Mouse (Mus musculus) layer of hippocampus, adult 11-12 months (tissue): Measurements from ENCODE around the gene Dcpp3.
"Not testable (repeated sequence)": the region's sequence is repeated elsewhere in the genome, so short reads cannot be mapped to it uniquely, and the experiment has no call there.

ENCODE experiments used
- DNase-seq: peaks from one replicate; pipeline ENCODE4 v3.0.0; 2022; ENCODE audit warnings: low spot score

Gene Dcpp3

DNA sequence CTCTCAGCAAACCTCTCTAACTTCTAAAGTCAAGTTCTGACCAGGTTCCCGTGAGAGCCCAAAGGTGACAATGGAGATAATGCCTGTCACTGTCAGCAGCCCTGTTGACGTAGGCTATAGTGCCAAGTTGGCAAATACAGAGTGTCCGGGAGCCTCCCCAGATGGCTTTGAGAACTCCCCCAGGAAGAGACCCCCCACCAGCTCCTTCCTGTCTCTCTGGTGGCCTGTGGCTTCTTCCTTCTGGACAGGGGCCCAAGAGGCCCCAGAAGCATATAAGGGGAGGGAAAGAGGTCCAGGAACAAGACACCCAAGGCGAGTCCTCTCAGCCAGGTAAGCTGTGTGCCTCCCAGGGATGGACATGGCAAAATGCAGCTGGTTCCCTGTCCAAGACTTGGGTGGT lies at the start of gene Dcpp3:
TSS of gene Dcpp3 (plus strand) at position 301 of the 400 bp plus-strand sequence.
- DNase-seq, result not testable (repeated sequence)

DNA sequence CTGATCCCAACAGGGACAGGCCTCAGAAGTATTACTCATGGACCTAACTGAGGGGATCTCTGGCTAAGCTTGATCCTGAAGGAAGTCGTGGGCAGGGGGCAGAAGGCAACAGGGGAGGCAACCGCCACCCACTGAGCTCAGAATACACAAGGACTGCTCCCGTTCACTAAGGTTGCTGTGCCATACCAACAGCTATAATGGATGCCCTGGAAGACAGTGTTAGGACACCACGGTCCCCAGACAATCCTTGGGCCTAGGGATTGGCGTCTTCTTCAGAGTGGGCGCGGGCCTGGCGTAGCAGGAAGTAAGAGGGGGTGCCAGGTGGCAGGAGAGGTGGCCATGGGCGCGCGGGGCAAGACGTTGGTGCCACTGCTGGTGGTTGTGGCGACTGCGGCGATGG lies 49.5 kb upstream of the Dcpp3 start, which contains the start of gene Prss21:
TSS of gene Prss21 (plus strand) at position 301 of the 400 bp plus-strand sequence.
- no peak for DNase-seq

DNA sequence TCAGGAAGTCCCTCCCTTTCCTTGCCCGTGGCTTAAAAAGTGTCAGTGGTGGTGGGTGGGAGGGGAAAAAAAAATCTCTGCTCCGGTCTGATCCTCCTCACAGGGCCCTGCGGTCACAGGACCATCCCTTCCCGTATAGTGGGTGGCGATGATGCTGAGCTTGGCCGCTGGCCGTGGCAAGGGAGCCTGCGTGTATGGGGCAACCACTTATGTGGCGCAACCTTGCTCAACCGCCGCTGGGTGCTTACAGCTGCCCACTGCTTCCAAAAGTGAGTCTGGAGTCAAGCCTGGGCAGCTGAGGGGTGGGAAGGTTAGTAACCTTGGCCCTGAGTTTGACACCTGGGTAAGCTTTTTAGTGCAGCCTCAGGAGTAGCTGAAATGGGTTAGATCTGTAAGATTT lies 48.7 kb upstream of the Dcpp3 start:
- DNase-seq, result no peak

DNA sequence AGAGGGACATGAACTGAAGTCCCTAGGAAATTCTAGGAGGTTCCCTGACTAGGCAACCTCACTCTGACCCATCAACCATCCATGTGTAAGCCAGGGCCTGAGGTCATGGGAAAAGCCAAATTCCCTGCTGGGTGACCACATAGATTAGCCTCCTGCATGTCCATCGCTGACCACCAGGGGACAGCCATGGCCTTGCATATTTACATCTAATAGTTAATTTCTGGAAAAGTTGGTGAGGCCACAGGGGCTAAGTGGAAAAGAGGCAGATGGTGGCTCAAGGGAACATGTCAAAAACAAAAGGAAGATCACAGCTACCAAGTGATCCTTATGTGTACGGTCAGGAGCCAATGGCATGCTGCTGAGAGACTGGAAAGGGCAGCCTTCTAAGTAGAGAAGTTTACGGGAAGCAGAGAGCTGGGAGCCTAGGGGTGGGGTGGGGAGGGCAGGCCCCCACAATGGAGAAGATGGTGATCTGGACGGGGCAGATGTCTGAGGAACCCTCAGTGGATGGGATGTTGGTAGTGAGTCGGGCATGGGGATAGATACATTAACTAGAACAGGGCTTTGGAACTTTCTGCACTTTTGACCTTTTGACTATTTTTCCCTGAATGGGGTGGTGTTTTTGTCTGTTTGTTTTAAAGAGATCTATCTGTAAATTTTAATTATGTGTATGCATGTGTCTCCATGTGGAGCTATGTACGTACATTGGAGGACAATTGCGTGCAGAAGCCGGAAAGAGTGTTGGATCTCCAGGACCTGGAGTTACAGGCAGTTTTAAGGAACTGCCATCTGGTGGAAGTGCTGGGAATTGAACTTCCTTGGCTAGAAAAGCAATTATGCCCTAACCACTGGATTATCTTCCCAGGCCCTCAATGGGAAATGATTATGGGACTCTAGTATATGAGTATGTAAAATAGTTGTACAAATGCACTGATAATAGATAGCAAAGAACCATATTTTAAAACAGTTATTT lies 43.1 kb upstream of the Dcpp3 start:
- peak; percentile 51 for DNase-seq

DNA sequence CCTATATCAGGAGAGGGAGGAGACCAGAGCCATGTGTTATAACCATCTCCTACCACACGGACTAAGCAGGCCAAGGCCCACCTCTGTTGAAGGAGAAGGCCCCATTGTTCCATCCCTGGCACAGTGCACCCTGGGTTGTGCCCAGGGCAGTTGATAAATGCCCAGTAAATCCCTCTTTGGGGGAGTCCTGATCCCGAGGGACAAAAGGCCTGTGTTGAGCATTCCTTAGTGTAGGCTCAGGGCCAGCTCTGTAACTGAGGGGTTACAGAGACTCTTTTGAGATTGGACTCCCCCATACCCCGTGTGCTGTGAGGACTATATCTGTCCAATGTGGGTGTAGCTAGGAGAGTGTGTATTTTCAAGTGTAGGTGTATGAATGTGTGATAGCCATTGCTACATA lies 40.5 kb upstream of the Dcpp3 start:
- DNase-seq, result peak; percentile 43

DNA sequence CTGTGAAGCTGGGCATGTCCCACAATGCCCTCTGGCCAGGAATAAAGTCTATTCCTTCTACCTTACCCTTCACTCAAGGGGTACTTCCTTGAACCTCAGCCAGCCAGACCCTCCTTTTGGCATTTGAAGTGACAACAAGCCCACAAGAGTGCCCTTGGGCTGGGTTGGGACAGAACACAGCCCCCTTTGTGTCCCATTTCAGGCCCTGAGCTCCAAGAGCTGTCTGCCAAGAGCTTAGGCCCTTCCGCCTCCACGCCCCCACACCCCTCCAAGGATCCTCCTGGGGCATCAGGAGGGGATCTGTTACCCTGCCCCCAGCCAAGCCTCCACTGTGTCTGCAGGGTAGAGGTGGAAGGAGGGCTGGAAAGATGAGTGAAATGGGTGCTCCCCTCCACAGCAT lies 40.1 kb upstream of the Dcpp3 start:
- no peak for DNase-seq

DNA sequence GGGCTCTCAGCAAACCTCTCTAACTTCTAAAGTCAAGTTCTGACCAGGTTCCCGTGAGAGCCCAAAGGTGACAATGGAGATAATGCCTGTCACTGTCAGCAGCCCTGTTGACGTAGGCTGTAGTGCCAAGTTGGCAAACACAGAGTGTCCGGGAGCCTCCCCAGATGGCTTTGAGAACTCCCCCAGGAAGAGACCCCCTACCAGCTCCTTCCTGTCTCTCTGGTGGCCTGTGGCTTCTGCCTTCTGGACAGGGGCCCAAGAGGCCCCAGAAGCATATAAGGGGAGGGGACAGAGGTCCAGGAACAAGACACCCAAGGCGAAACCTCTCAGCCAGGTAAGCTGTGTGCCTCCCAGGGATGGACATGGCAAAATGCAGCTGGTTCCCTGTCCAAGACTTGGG lies 36.7 kb upstream of the Dcpp3 start, which contains the start of the genes Dcpp1 and Dcpp2:
TSS of gene Dcpp1 (plus strand) at position 301 of the 400 bp plus-strand sequence.
TSS of gene Dcpp2 (plus strand) at position 305 of the 400 bp plus-strand sequence.
- not testable (repeated sequence) for DNase-seq

DNA sequence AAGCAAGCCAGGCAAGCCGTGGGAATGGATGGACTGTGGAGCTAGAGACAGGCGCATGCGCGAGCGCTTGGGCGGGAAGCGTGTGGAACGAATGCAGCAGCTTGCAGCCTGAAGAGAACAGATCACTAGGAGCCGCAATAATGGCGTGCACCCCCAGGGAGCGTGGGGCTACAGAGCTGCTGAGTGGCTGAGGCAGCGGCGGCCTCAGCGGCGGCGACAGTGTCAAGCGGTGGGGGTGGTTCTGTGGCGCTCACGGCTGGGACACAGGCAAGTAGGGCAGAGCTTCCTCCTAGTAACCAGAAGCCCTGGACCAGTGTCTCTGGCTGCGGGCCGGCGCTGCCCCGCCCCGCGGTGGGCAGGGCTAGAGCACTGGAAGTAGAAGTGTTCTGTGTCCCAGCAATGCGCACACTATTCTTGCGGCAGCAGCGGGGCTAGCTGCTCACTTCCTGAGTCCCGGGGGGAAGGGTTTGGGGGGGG lies 7.3 kb downstream of the Dcpp3 start:
- DNase-seq, result peak; percentile 89

DNA sequence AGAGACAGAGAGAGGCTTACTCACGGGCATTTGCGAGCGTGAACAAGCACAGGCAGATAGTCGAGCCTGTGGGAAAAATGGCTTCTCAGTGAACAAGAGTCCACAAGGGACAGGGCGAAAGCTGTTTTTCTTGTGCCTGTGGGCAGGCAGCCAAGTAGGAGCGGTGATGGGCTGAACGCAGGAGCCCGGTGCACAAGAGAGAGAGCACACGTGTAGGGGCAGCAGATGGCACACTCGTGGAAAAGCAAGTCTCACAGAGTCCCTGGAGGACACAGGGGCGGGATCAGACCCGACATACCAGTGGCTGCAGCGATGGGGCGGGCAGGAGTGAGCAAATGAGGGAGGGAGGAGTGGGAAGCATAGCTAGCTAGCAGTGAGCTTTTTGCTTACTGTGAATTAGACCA lies 7.8 kb downstream of the Dcpp3 start:
- peak; percentile 59 for DNase-seq

DNA sequence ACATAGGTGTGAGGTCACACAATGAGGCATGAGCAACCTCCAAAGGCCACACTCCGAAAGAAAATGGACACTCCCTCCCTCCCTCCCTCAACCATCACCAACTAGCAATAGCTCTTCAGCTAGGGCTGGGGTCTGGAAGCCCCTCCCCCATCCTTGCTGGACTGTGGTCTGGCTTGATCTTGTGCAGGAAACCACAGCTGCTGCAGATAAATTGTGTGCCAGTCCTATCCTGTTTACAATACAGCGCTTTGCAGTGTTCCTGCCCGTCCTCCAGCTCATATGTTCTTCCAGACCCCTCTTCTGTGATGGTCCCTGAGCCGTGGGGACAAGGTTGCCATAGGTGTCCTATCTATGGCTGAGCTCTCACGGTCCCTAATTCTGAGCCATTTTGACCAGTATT lies 13.9 kb downstream of the Dcpp3 start:
- no peak for DNase-seq

DNA sequence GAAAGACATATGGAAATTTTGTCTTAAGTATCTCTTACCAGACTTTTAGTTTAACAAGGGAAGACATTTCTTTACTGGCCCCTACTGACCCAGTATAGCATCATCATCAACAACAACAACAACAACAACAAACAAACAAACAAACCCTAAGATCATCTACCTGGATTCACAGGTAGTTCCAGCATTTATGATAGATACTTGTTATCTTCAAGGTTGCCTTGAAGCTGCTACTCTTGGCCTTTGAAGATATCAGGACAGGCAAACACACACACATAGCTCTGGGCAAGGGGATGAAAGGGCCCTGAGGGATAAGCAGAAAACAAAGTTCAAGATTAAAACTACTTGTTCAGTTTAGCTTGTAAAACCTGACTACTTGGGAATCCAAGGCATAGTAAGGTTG lies 24.1 kb downstream of the Dcpp3 start, which contains the start of gene Sbp:
TSS of gene Sbp (plus strand) at position 301 of the 400 bp plus-strand sequence.
- DNase-seq, result no peak

DNA sequence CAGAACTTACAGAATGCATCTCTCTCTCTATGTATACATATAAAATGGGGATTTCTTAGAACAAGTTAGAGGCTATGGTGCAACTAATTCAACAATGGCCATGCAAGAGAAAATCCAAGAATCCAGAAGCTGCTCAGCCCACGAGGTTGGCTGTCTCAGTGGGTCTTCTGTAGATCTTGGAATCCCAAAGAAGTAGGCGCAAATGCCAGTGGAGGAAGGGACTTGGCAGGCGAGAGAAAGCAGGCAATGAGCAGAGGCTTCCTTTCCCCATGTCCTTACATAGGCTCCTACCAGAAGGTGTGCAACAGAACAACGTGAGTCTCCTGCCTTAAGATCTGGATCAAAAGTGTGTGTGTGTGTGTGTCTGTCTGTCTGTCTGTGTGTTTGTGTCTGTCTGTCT lies 30.2 kb downstream of the Dcpp3 start:
- DNase-seq, result not testable (repeated sequence)

DNA sequence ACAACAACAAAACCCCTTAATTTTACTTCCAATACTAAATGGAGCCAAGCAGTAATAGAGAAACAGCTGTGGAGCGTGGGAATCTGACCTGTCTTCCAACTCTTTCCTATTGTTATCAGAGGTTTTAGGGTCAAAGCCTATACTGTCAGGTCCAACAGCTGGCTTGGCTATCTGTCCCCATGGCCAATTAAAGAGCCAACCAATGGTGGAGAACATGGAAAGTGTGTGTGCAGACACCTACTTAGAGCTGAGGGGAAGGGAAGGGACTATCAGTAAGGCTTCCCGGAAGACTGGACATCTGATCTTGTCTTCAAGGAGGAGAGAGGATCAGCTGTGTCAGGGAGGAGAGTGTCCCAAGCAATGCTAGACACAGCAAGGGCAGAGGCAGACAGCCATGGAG lies 31.8 kb downstream of the Dcpp3 start:
- DNase-seq, result no peak

DNA sequence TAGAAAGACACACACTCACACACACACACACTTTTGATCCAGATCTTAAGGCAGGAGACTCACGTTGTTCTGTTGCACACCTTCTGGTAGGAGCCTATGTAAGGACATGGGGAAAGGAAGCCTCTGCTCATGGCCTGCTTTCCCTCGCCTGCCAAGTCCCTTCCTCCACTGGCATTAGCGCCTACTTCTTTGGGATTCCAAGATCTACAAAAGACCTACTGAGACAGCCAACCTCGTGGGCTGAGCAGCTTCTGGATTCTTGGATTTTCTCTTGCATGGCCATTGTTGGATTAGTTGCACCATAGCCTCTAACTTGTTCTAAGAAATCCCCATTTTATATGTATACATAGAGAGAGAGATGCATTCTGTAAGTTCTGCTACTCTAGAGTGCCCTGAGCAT lies 33.6 kb downstream of the Dcpp3 start:
- not testable (repeated sequence) for DNase-seq

DNA sequence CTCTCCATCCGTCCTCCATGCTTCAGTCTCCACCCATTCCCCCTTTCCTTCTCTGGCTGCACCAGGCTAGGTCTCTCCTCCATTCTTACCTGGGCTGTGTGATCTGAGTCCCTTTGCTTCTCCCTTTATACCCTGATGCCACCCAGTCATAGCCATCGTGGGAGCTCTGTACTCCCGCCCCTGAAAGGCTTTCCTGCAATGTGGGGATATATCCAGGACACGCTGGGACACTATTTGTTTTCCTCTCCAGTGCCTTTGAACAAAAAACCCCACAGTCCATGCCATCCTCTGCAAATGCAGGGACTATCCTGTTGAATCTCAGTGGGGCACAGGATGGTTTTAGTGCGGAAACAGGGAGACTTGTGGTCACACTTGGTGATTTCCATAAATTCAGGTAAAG lies 37.9 kb downstream of the Dcpp3 start, which contains the start of gene Sbpl:
TSS of gene Sbpl (minus strand) at position 101 of the 400 bp plus-strand sequence.
- no peak for DNase-seq

DNA sequence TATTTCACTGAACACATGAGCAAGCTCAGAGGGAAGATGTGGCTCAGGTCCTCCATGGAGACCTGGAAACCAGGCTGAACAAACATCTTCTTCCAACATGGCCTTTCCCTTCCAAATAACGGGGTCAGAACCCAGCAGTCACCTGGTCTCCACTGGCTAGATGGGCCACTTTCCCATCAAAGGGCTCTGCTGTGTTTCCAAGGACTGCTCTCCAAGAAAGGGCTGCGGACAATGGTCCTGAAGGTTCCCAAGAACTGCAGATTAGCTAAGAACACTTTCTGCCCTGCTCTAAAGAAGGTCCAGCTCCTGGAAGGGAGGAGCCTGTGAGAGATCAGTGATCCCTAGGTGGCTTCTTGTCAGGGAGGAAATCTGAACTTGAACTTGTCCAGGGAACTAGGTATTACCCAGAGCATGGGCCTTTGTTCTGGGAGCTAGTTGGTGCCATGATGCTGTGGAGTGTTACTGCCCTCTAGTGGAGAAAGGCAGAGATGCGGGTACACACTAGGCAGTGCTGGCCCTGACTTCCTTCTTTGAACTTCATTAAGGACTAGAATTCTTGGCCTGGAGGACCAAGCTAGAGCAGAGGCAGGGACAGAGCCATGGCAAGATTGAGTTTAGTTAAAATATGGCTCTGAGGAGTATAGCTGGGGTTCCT lies 43.0 kb downstream of the Dcpp3 start:
- peak; percentile 90 for DNase-seq

DNA sequence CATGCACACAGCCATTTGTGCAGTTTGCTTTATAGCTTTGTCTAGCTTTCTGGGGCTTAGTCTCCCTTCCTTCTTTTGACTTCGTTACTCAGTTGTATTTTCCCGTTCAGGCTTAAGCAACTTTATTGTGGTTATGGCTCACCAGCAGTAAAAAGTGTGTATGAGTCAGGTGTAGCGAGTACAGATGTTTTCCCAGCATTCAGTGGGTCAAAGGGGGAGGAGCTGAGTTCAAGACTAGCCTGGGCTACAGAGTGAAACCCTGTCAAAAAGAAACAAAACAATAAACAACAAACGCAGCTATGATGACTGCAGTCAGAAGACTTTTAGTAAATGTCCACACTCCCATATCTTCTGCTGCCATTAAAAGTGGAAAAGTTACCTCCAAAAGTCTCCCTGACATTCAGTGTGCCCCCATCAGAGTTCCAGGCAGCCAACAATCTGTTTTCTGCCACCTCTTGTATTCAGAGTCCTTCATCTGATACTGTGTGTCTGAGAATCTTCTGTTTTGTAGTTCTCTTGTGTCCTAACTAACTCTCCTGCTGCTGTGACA lies 44.4 kb downstream of the Dcpp3 start:
- DNase-seq, result no peak

DNA sequence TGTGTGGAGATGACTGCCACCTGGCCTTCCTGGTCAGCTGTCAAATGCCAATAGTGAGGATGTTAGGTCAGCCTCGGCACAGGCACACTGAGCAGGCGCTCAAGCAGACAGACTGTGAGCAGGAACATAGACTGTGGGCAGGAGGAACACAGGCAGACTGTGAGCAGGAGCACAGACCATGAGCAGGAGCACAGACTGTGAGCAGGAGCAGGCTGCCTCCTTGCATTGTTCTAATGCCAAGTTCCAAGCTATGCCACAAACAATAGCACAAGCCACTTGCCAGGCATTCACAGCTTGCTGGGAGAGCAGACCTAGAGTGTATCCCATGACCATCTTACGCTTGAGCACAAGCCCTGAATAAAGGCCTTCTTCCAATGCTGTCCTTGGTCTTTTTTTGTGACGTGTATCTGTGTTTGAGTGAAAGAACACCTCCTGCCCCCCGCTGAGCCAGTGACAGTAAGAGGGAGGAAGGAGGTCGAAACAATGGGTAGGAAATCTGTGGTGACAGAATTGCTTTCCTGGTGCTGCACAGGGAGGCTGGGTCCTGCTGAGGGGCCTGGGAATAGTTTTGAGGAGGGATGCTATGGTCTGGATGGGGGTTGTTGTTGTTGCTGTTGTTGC lies 48.7 kb downstream of the Dcpp3 start:
- peak; percentile 32 for DNase-seq

DNA sequence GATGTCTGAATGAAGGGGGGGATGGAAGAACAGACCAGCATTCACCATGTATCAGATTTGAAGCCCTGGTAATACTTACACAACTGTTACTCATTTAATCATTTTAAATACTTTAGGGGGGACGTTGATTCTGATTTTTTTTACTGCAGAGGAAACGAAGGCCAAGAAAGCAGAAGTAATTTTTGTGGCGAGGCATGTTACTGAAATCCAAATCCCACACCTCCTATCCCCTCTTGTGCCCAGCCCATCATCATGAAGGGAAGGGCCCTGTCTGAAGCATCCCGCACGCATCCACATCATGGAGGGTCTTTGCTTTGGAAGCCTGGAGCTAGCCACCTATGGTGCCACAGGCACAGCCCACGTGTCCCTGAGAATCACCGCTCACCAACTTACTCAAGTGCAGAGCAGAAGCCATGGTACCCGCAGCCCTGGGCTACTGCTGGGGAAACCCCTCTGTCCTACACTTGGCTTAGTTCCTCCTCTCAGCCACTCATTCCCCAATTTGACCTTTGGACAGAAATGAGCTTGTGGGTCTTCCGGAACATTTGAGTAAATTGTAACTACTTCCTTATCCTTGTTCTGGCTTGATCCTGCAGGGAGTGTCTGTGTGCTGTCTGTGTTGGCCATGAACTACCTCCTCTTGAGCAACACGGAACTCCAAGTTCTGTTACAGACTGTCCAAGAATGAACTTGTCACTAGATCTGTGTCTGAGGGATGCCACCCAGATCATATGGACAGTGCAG lies 49.6 kb downstream of the Dcpp3 start:
- no peak for DNase-seq

DNA sequence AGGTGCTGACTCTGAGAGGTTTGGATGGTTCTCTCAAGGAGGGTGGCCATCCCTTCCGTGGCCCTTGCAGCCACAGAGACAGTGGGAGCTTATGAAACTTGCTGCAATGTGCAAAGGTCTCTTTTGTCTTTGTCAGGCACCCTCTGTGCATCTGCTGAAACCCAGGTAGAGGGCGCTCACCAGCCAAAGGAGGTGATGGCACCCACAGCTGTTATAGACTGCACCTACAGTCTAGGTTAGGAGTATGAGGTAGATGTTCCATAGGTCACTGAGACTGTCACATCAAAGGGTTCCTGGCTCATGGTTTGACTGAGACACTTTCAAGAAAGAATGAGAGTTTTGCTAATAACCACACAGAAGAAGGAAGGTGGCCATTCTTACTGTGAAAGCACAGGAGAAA lies 51.5 kb downstream of the Dcpp3 start:
- DNase-seq, result no peak
